Mouse (Mus musculus) intestine, embryonic 14.5 days (tissue): Measurements from ENCODE around the gene Gpc1. TPM values are rescaled to one million over a fixed set of nuclear protein-coding genes. Genes with fewer than 3 reads are reported as not detected.

Experiments used
- ATAC-seq: fragments of 200-750 bp; cut with Nextera tagmentation; replicated peaks from 2 replicates; pipeline ENCODE4 v1.8.0; 2017; ENCODE audit warnings: low read depth, moderate number of reproducible peaks, moderate TSS enrichment, moderate library complexity; ENCODE audit not compliant: low FRiP score, low TSS enrichment
- DNase-seq: peaks from one replicate; pipeline ENCODE4 v3.0.0-alpha.2; 2018; ENCODE audit warnings: low spot score
- H3K27ac ChIP-seq: fragments of 300-500 bp; sonication (generic); 2 replicates; pipeline ENCODE4 v1.5.1; 2014; ENCODE audit warnings: low read depth, mild to moderate bottlenecking, control low read depth
- H3K27me3 ChIP-seq: fragments of 300-500 bp; sonication (generic); replicated peaks from 2 replicates; pipeline ENCODE4 v1.6.1; 2014; ENCODE audit warnings: low read length, control low read depth; ENCODE audit not compliant: control insufficient read depth, insufficient read depth
- H3K36me3 ChIP-seq: fragments of 300-500 bp; sonication (generic); 2 replicates; pipeline ENCODE4 v1.6.1; 2014; ENCODE audit warnings: low read length, control low read depth; ENCODE audit not compliant: control insufficient read depth, insufficient read depth
- H3K4me1 ChIP-seq: fragments of 300-500 bp; sonication (generic); replicated peaks from 2 replicates; pipeline ENCODE4 v1.6.1; 2014; ENCODE audit warnings: low read length, control low read depth, mixed read lengths; ENCODE audit not compliant: control insufficient read depth, insufficient read depth
- H3K4me2 ChIP-seq: fragments of 300-500 bp; sonication (generic); 2 replicates; pipeline ENCODE4 v1.6.1; 2014; ENCODE audit warnings: low read length
- H3K4me3 ChIP-seq: fragments of 300-500 bp; sonication (generic); 2 replicates; pipeline ENCODE4 v1.5.1; 2014; ENCODE audit warnings: low read depth, low read length, control low read depth, mixed read lengths
- H3K9ac ChIP-seq: fragments of 300-500 bp; sonication (generic); 2 replicates; pipeline ENCODE4 v1.6.1; 2014; ENCODE audit warnings: mild to moderate bottlenecking, low read length
- H3K9me3 ChIP-seq: fragments of 300-500 bp; sonication (generic); 2 replicates; pipeline ENCODE4 v1.6.1; 2016; ENCODE audit warnings: low read length, control low read depth; ENCODE audit not compliant: control insufficient read depth
- WGBS: fragments of 180-500 bp; shearing (Covaris S2); extraction: QIAGEN DNeasy Blood & Tissue Kit; methylation state at CpG from one replicate; pipeline ENCODE4 v1.1.7; 2014; 5-methylcytosine and 5-hydroxymethylcytosine counted together
- polyA plus RNA-seq: library from polyadenylated mRNA; unstranded; fragments of >200 nt; fragmentation: Nextera tagmentation; extraction: Ambion mirVana; gene quantifications from 2 replicates; pipeline ENCODE4 v1.2.1, GENCODE M21; 2014

Gpc1 gene
- polyA plus RNA-seq: 46.3 and 47.9 TPM in 2 replicates

DNA sequence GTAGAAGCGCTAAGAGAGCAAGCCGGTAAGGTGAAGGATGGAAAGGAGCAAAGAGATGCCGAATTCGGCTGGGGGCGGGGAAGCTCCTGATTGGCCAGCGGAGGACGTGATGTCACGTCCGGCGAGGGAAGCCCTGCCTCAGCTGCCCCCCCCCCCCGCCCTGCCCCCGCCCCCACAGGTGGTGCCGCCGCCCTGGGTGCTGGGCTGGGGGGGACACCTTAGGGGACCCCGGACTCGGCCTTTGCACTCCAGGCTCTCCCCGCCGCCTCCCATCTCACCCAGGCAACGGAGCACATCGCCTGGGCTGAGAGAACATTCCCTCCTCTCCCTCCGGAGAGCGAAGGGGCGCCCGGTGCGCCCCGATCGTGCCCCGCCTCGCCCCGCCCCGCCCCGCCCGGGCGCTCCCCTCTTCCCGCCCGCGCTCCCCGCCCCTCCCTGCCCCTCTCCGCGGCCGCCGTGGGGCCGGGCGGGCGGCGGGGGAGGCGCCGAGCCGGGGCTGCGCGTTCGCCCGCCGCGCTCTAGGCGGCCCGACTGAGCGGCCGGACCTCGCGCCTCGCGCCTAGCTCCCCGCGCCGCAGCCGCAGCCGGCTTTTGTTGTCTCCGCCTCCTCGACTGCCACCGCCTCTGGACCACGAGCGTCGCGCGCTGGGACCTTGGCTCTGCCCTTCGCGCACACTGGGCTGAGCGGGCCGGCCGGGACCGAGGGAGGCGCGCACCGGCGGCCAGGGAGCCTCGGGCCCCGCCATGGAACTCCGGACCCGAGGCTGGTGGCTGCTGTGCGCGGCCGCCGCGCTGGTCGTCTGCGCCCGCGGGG, at the start of gene Gpc1:
Gene Gpc1, plus strand, starts transcription at position 458 of the 814 bp plus-strand sequence.
- DNase-seq (peak; percentile 90), ATAC-seq (peak; percentile 85)
- no peaks in the 10 kb centered on the region for H3K27me3 ChIP-seq
- H3K4me2 ChIP-seq: peak within 1 kb of the TSS; percentile 77
- H3K4me3 ChIP-seq: peak within 1 kb of the TSS; percentile 75
- peak within 1 kb of the TSS; percentile 90 for H3K27ac ChIP-seq
- under 1% methylated on average over 57 of the region's 99 CpGs for WGBS
- peaks cover 12% of the 10 kb centered on the region for H3K4me1 ChIP-seq
- H3K9me3 ChIP-seq: no peaks in the 10 kb centered on the region
- peak within 1 kb of the TSS; percentile 90 for H3K9ac ChIP-seq
- H3K36me3 ChIP-seq: 0 out of 2 replicates have a peak, but pooled peaks cover 8% of the 10 kb centered on the region

DNA sequence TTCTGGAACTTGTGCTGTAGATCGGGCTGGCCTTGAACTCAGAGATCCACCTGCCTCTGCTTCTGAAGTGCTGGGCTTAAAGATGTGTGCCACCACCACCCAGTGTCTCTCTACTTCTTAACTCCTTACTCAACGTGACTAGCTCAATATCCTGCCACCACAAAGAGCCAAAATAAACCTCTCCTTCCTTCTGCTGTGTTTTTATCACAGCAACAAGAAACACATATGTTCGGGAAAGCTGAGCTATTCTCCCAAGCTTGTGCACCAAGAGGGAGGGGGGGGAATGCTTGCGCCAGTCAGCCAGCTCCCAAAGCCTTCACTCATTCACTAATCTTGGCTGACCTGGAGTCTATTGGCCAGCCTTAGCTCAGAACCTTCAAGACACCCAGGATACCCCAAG, 49.6 kb upstream of the Gpc1 start:
- no peak overlapping the region for H3K4me3 ChIP-seq
- H3K4me2 ChIP-seq: no peak overlapping the region
- H3K9ac ChIP-seq: no peak overlapping the region
- no peaks in the 10 kb centered on the region for H3K4me1 ChIP-seq
- 78% methylated on average over 4 of the region's 4 CpGs for WGBS
- no peaks in the 10 kb centered on the region for H3K9me3 ChIP-seq
- H3K36me3 ChIP-seq: no peaks in the 10 kb centered on the region
- no peak for DNase-seq
- no peaks in the 10 kb centered on the region for H3K27me3 ChIP-seq
- H3K27ac ChIP-seq: no peak overlapping the region
- ATAC-seq: no peak

DNA sequence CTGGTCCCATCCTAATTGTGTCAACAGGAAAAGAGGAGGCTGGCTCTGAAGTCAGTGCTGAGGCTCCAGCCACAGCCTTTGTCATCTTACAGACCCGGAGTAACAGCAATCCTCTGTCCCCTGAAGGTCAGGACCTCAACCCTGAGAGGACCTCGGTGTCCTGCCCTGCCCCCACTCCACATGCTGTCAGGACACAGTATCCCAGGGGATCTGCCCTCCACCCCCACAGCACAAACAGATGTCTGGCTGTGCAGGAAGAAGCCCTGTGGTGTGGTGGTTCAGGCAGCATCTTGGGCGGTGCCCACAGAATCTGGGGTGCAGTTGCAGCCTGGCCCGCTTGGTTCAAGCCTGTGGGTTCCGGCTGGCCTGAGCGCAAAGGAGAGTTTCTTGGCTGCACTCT, 48.9 kb upstream of the Gpc1 start:
- H3K9ac ChIP-seq: no peak overlapping the region
- WGBS: 53% methylated on average over 6 of the region's 6 CpGs
- H3K4me2 ChIP-seq: no peak overlapping the region
- H3K36me3 ChIP-seq: no peaks in the 10 kb centered on the region
- H3K27ac ChIP-seq: no peak overlapping the region
- no peak for DNase-seq
- no peaks in the 10 kb centered on the region for H3K9me3 ChIP-seq
- ATAC-seq: no peak
- no peak overlapping the region for H3K4me3 ChIP-seq
- H3K4me1 ChIP-seq: no peaks in the 10 kb centered on the region
- H3K27me3 ChIP-seq: no peaks in the 10 kb centered on the region

DNA sequence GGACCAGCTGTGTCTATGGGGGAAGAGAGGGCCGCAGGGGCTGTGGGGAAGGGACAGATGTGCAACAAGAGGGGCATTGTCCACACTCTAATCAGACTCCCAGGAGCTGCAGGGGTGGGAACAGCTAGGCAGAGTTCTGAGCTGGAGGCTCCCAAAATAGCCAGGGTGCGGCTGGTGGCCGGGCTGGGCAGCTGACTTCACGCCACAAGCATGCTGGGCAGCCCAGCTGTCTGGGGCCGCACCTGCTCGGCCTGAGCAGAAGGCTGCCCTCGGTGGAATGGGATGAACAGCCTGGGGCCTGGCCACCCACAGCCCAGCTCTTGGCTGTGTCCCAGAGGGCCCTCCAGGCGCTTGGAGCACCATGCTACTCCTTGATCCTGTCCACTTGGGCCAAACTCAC, 44.2 kb upstream of the Gpc1 start:
- Histone ChIP-seq H3K27ac (no peak overlapping the region), H3K4me2 (no peak overlapping the region), H3K9me3 (no peaks in the 10 kb centered on the region), H3K27me3 (no peaks in the 10 kb centered on the region), H3K9ac (no peak overlapping the region), H3K4me3 (no peak overlapping the region), H3K36me3 (no peaks in the 10 kb centered on the region), H3K4me1 (peaks cover 11% of the 10 kb centered on the region)
- DNase-seq (no peak), ATAC-seq (no peak)
- WGBS: 56% methylated on average over 8 of the region's 8 CpGs

DNA sequence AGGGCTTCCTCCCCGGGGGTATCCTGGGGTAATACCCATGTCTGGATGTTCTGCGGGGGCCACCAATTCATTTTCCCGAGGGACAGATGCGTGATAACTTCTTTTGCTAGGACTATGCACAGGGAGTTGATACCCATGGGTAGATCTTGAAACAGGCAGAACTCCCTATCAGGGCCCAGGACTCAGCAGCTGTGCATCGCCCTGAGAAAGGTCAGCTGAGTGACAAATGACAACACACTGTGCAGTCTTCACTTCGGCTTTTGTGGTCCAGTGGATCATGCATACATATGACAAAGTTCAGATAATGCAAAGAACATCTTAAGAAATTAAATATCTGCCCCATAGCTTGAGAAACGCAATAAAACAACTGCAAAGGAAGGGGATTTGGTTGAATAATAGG, 43.4 kb upstream of the Gpc1 start:
- Histone ChIP-seq H3K4me2 (no peak overlapping the region), H3K27me3 (no peaks in the 10 kb centered on the region), H3K4me3 (no peak overlapping the region), H3K9ac (no peak overlapping the region), H3K4me1 (peaks cover 11% of the 10 kb centered on the region), H3K36me3 (no peaks in the 10 kb centered on the region), H3K9me3 (no peaks in the 10 kb centered on the region), H3K27ac (no peak overlapping the region)
- ATAC-seq (no peak), DNase-seq (no peak)
- WGBS: 82% methylated on average over 7 of the region's 7 CpGs

DNA sequence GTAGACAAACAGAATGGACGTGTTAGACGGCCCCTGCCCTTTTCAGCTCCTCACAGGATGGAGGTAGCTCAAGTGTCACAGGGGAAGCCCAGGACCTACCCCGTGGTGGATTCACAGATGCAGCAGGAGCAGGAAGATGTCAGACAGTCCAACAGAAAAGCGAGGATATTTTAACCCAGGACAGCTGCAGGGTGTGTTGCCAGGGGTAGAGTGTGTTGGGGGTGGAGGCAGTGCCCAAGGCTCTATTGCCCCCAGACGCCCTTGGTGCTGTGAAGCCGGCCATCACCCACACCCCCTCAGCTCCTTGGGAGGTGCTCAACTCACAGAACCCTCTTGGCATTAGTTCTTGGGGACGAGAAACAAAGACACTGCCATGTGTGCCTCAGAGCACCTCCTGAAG, 40.8 kb upstream of the Gpc1 start:
- Histone ChIP-seq H3K27me3 (no peaks in the 10 kb centered on the region), H3K36me3 (no peaks in the 10 kb centered on the region), H3K9me3 (no peaks in the 10 kb centered on the region), H3K9ac (no peak overlapping the region), H3K4me3 (no peak overlapping the region), H3K27ac (no peak overlapping the region), H3K4me1 (peaks cover 11% of the 10 kb centered on the region), H3K4me2 (peak overlapping the region; percentile 45)
- DNase-seq (no peak), ATAC-seq (peak; percentile 28)
- 25% methylated on average over 7 of the region's 7 CpGs for whole genome bisulfite sequencing

DNA sequence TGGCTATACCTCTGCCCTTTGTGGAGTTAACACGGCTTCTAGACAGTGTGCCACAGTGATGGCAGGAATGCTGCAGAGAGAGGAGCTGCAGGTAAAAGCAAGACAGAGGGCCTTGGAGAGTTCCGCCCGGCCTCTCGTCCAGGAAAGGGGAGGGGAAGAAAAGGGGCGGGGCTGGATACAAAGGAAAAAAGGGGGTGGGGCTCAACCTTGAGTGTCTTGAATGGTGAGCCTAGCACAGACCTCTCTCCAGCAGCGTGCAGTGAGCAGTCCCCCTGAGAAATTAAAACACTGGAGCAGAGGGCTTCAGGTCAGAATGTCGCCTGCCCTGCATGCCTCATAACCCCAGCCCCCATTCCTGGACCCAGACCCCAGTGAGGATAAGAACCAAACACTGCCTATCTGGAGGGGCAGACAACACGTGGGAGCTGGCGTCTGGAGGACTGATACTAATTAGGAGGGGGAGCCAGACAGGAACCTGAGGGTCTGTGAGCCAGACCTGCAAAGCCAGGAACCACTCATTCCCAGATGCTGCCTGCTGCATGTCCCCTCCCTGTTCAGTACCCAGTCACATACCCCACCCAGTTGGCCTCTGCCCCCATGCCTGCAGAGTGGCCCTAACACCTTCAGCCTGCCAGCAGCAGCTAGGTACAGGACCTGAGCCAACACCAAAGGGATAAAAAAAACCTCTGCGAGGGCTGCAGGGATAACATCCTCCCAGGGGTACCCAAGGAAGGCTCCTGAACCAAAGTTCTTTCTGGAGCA, 40.2 kb upstream of the Gpc1 start:
- WGBS: 8% methylated on average over 10 of the region's 10 CpGs
- Histone ChIP-seq H3K27me3 (no peaks in the 10 kb centered on the region), H3K9ac (no peak overlapping the region), H3K4me3 (no peak overlapping the region), H3K4me1 (peaks cover 11% of the 10 kb centered on the region), H3K27ac (no peak overlapping the region; the same call in 1 of the 2 replicates), H3K4me2 (peak overlapping the region; percentile 45), H3K9me3 (no peaks in the 10 kb centered on the region), H3K36me3 (no peaks in the 10 kb centered on the region)
- DNase-seq (peak; percentile 82), ATAC-seq (peak; percentile 81)

DNA sequence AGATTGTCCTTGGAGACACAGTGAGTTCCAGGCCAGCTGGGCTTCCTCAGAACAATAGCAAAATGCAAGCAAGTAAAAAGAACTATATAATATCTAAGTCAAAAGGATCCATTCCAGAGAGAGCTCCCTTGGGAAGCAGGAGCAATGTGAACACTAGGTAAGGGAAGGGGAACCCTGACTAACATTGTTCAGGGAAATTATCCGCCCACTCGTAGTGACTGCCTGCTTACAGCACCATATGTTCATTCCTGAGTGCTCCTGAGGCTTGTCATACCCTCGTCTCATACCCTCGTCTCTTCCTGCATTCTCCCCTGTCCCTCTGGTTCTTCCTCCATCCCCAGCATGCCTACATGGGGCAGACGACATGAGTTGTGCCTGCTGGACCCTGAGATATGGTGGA, 37.7 kb upstream of the Gpc1 start:
- no peak overlapping the region for H3K4me2 ChIP-seq
- no peak overlapping the region for H3K4me3 ChIP-seq
- H3K9ac ChIP-seq: no peak overlapping the region
- ATAC-seq: no peak
- H3K36me3 ChIP-seq: no peaks in the 10 kb centered on the region
- H3K4me1 ChIP-seq: peaks cover 11% of the 10 kb centered on the region
- H3K27ac ChIP-seq: no peak overlapping the region
- DNase-seq: no peak
- no peaks in the 10 kb centered on the region for H3K9me3 ChIP-seq
- 66% methylated on average over 5 of the region's 5 CpGs for WGBS
- no peaks in the 10 kb centered on the region for H3K27me3 ChIP-seq
